In the genomic region with DNA sequence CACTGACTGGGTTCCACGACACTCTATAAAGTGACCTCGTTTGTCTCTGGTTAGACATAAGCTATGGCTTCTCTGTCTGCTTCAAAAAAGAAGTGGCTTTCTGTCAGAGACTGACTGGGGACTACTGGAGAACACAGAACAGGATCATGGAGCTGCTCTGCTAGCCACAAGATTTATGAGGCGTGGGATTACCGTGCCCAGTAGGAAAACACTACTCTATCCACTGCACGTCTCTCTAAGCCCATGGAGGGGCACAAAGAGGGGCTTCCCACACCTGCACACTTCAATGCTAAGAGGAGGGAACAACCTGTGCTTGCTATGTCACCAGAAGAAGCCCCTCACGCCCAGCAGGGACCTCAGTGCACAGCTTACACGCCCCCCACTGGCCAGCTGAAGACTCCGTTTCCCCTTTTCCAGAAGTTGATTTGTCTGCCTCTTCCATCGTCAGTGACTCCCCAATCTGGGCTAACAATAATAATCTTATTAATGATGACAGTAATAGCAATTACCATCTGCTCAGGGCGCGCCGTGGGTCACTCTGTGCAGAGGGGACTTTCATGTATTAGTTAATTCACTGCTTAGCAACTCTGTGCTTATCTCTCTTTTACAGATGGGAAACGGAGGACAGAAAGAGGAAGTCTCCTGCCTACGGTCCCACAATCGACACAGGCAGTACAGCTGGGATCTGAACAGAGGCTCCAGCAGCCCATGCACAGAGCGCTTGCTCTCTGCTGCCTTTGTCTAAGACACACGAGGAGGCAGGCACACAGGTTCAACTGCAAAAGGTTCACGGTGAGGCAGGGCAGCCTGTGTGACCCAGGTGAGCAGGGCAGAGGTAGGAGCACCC, we compare ENCODE assay signal across 7 mouse cellular contexts.
A peak's percentile ranks its signal among the peaks of the same experiment; 100 is the strongest.
DNase-seq lines count a peak whose midpoint lies in the region; ATAC-seq and TF ChIP-seq lines count a peak whose summit lies in the region.

No protein-coding gene starts in this region.

- ATAC-seq in hindbrain, embryonic 12.5 days (ENCODE audit: low FRiP score): peak; percentile 46
- ATAC-seq in megakaryocyte progenitor cell, adult 5-6 weeks (replicated peaks; ENCODE audit: poor library complexity): peak; percentile 78

- intact Hi-C loops in left cerebral cortex, postnatal 4 days (cut with DNase I): no loop called here

- H3K27me3 ChIP-seq in hindbrain, embryonic 12.5 days: no peaks in the 10 kb centered on the region

- H3K4me2 ChIP-seq in hindbrain, embryonic 12.5 days (replicated peaks): 0 out of 2 replicates have a peak overlapping the region, but pooled peaks have one; percentile 1

- peak overlapping the region; percentile 53 for H3K4me3 ChIP-seq in bone marrow macrophage, adult 2 months (ENCODE audit: insufficient read depth, low read length)
- no peak overlapping the region for H3K4me3 ChIP-seq in hindbrain, embryonic 12.5 days

- TF ChIP-seq POLR2A in bone marrow macrophage, adult 2 months (IDR thresholded peaks at IDR 0.05; ENCODE audit: borderline replicate concordance, low read depth, low read length): no peak

- H3K27ac ChIP-seq in bone marrow macrophage, adult 2 months (ENCODE audit: insufficient read depth, low read depth, low read length): peak overlapping the region; percentile 58
- peak overlapping the region; percentile 84 for H3K27ac ChIP-seq in hindbrain, embryonic 12.5 days

- no peaks in the 10 kb centered on the region for H3K9me3 ChIP-seq in hindbrain, embryonic 12.5 days (replicated peaks)

- H3K4me1 ChIP-seq in bone marrow macrophage, adult 2 months (ENCODE audit: control insufficient read depth, insufficient read depth, low read length): peaks cover 52% of the 10 kb centered on the region
- H3K4me1 ChIP-seq in hindbrain, embryonic 12.5 days: peaks cover 48% of the 10 kb centered on the region

- peak; percentile 48 to 50 for DNase-seq in B cell, adult 2 months
- DNase-seq in thymus, postnatal 10 days (ENCODE audit: low spot score in 2 of 2): peak; percentile 55 to 57
- DNase-seq in left cerebral cortex, postnatal 4 days: no peak
- no peak for DNase-seq in embryo, embryonic 10 days (ENCODE audit: low spot score)

- peak overlapping the region; percentile 41; the same call in 1 of the 2 replicates for H3K9ac ChIP-seq in hindbrain, embryonic 12.5 days

- 59% methylated on average over 18 of the region's 18 CpGs for WGBS in hindbrain, embryonic 12.5 days

- no peaks in the 10 kb centered on the region for H3K36me3 ChIP-seq in hindbrain, embryonic 12.5 days

- TF ChIP-seq CTCF in bone marrow macrophage, adult 2 months (IDR thresholded peaks at IDR 0.05; ENCODE audit: low read depth, low read length): peak; percentile 71

Comparison
In these comparisons a context has a peak if more than half of its experiments do, and no peak if none do; other contexts are left out.
1. DNase-seq: peak in B cell, adult 2 months (2 of 2) and thymus, postnatal 10 days (2 of 2); none in left cerebral cortex, postnatal 4 days (single experiment) and embryo, embryonic 10 days (single experiment).